Mouse (Mus musculus) kidney, embryonic 16.5 days (tissue): Measurements from ENCODE around the gene Agrp. TPM values are rescaled to one million over a fixed set of nuclear protein-coding genes. Genes with fewer than 3 reads are reported as not detected.

Experiments
- ATAC-seq: fragments of 200-750 bp; cut with Nextera tagmentation; 2 replicates; pipeline ENCODE4 v1.8.0; 2017; ENCODE audit warnings: moderate TSS enrichment; ENCODE audit not compliant: low FRiP score, low TSS enrichment
- H3K27ac ChIP-seq: fragments of 300-500 bp; sonication (generic); 2 replicates; pipeline ENCODE4 v1.5.1; 2014; ENCODE audit warnings: low read length
- H3K27me3 ChIP-seq: fragments of 300-500 bp; sonication (generic); 2 replicates; pipeline ENCODE4 v1.6.1; 2014; ENCODE audit warnings: low read length, control low read depth, mixed read lengths; ENCODE audit not compliant: insufficient read depth
- H3K36me3 ChIP-seq: fragments of 300-500 bp; sonication (generic); 2 replicates; pipeline ENCODE4 v1.6.1; 2014; ENCODE audit warnings: low read length, control low read depth, mixed read lengths; ENCODE audit not compliant: insufficient read depth
- H3K4me1 ChIP-seq: fragments of 300-500 bp; sonication (generic); 2 replicates; pipeline ENCODE4 v1.6.1; 2014; ENCODE audit warnings: low read length, control low read depth, mixed read lengths; ENCODE audit not compliant: insufficient read depth
- H3K4me2 ChIP-seq: fragments of 300-500 bp; sonication (generic); replicated peaks from 2 replicates; pipeline ENCODE4 v1.6.1; 2014; ENCODE audit warnings: low read depth, low read length
- H3K4me3 ChIP-seq: fragments of 300-500 bp; sonication (generic); 2 replicates; pipeline ENCODE4 v1.5.1; 2014; ENCODE audit warnings: mild to moderate bottlenecking, low read length
- H3K9ac ChIP-seq: fragments of 300-500 bp; sonication (generic); replicated peaks from 2 replicates; pipeline ENCODE4 v1.6.1; 2014; ENCODE audit warnings: low read length
- H3K9me3 ChIP-seq: fragments of 300-500 bp; sonication (generic); 2 replicates; pipeline ENCODE4 v1.6.1; 2016; ENCODE audit warnings: low read length, control low read depth
- WGBS: fragments of 180-500 bp; shearing (Covaris S2); extraction: QIAGEN DNeasy Blood & Tissue Kit; methylation state at CpG from one replicate; pipeline ENCODE4 v1.1.7; 2014; 5-methylcytosine and 5-hydroxymethylcytosine counted together
- polyA plus RNA-seq: library from polyadenylated mRNA; unstranded; fragments of >200 nt; fragmentation: Nextera tagmentation; extraction: Ambion mirVana; gene quantifications from 2 replicates; pipeline ENCODE4 v1.2.1, GENCODE M21; 2015

Agrp gene
- polyA plus RNA-seq, 1 experiment from 2014 or later = 0.84 TPM

DNA sequence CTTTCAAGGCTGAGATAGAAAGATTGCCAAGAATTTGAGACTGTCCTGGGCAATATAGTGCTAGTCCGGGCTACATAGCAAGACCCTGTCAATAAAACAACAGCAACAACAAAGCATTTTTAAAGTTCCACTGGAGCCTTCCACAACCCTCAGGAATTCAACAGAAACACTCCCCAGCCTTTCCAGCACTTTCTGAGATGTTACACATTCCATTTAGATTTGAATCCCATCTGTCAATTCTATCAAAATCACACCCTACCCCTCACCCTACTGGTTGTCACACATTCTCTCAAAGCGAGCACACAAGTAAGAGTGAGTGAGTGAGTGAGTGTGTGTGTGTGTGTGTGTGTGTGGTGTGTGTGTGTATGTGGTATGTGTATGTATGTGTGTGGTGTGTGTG, 44.8 kb downstream of the Agrp start:
- Histone ChIP-seq H3K27me3 (no peaks in the 10 kb centered on the region), H3K9me3 (no peaks in the 10 kb centered on the region), H3K4me3 (no peak overlapping the region), H3K4me2 (no peak overlapping the region), H3K4me1 (peaks cover 18% of the 10 kb centered on the region), H3K36me3 (no peaks in the 10 kb centered on the region), H3K27ac (no peak overlapping the region), H3K9ac (no peak overlapping the region)
- no peak for ATAC-seq
- 65% methylated on average over 2 of the region's 2 CpGs for WGBS

DNA sequence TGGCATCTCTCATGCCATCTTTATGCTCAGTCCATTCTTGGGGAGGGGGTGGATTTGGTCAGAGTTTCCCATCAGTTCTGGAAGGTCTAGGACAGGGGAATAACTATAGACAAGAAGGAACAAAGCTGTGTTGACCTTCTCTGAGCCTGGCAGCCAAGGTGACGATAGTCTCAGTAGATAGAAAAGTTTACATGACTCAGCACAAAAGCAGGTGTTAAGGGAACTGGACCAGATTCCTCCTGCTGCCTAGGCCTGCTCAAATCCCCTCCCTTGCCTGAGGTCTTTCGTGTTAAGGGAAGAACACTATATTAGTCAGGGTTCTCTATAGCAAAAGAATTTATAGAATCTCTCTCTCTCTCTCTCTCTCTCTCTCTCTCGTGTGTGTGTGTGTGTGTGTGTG, 57.5 kb downstream of the Agrp start:
- Histone ChIP-seq H3K4me2 (no peak overlapping the region), H3K36me3 (no peaks in the 10 kb centered on the region), H3K4me3 (no peak overlapping the region), H3K9ac (no peak overlapping the region), H3K27me3 (no peaks in the 10 kb centered on the region), H3K27ac (no peak overlapping the region), H3K4me1 (no peaks in the 10 kb centered on the region), H3K9me3 (no peaks in the 10 kb centered on the region)
- WGBS = 72% methylated on average over 3 of the region's 3 CpGs
- no peak for ATAC-seq

- no peaks in the 10 kb centered on the region for H3K4me1 ChIP-seq
- H3K27me3 ChIP-seq = no peaks in the 10 kb centered on the region
- no peaks in the 10 kb centered on the region for H3K9me3 ChIP-seq
- no peak overlapping the region for H3K9ac ChIP-seq
- 47% methylated on average over 3 of the region's 3 CpGs for WGBS
- ATAC-seq = no peak
- H3K36me3 ChIP-seq = no peaks in the 10 kb centered on the region
- no peak overlapping the region for H3K4me2 ChIP-seq
- no peak overlapping the region for H3K4me3 ChIP-seq
- H3K27ac ChIP-seq = no peak overlapping the region
These were observed 61.7 kb downstream of the Agrp start for GRCm38 (mm10) chr8:105575538-105575937.

DNA sequence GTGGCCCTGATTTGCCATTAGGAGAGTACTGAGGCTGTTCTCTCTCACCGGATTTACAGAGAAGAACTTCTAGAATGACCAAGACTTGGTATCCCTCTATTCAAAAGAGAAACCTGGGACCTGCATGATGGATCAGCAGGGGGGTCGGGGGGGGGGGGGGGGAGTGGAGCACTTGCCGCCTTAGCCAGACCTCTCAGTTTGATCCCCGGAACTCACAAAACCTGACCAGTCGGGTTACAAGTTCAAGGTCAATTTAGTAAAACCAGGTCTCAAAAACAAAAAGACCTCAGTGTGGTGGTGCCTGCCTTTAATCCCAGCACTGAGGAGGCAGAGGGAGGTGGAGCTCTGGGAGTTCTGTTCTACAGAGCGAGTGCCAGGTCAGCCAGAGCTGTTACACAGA, 62.5 kb downstream of the Agrp start:
- no peak overlapping the region for H3K4me2 ChIP-seq
- no peak overlapping the region for H3K27ac ChIP-seq
- H3K36me3 ChIP-seq = no peaks in the 10 kb centered on the region
- WGBS = 43% methylated on average over 6 of the region's 6 CpGs
- no peaks in the 10 kb centered on the region for H3K9me3 ChIP-seq
- H3K27me3 ChIP-seq = no peaks in the 10 kb centered on the region
- H3K4me1 ChIP-seq = no peaks in the 10 kb centered on the region
- H3K9ac ChIP-seq = no peak overlapping the region
- no peak overlapping the region for H3K4me3 ChIP-seq
- no peak for ATAC-seq

GRCm38 (mm10) chr8:105573427-105573826, 63.8 kb downstream of the Agrp start:
- no peak for ATAC-seq
- H3K27ac ChIP-seq = no peak overlapping the region

GRCm38 (mm10) chr8:105571810-105572209, 65.4 kb downstream of the Agrp start:
- Histone ChIP-seq H3K9ac (no peak overlapping the region), H3K4me3 (no peak overlapping the region), H3K27ac (no peak overlapping the region), H3K9me3 (no peaks in the 10 kb centered on the region), H3K4me1 (peaks cover 5% of the 10 kb centered on the region), H3K27me3 (no peaks in the 10 kb centered on the region), H3K4me2 (no peak overlapping the region), H3K36me3 (no peaks in the 10 kb centered on the region)
- 85% methylated on average over 9 of the region's 9 CpGs for WGBS
- ATAC-seq = no peak

More at GRCm38 (mm10) chr8:105573427-105573826, 63.8 kb downstream of the Agrp start:
- Histone ChIP-seq H3K4me1 (no peaks in the 10 kb centered on the region), H3K9me3 (no peaks in the 10 kb centered on the region), H3K4me3 (no peak overlapping the region), H3K9ac (no peak overlapping the region), H3K4me2 (no peak overlapping the region), H3K27me3 (no peaks in the 10 kb centered on the region), H3K36me3 (no peaks in the 10 kb centered on the region)

DNA sequence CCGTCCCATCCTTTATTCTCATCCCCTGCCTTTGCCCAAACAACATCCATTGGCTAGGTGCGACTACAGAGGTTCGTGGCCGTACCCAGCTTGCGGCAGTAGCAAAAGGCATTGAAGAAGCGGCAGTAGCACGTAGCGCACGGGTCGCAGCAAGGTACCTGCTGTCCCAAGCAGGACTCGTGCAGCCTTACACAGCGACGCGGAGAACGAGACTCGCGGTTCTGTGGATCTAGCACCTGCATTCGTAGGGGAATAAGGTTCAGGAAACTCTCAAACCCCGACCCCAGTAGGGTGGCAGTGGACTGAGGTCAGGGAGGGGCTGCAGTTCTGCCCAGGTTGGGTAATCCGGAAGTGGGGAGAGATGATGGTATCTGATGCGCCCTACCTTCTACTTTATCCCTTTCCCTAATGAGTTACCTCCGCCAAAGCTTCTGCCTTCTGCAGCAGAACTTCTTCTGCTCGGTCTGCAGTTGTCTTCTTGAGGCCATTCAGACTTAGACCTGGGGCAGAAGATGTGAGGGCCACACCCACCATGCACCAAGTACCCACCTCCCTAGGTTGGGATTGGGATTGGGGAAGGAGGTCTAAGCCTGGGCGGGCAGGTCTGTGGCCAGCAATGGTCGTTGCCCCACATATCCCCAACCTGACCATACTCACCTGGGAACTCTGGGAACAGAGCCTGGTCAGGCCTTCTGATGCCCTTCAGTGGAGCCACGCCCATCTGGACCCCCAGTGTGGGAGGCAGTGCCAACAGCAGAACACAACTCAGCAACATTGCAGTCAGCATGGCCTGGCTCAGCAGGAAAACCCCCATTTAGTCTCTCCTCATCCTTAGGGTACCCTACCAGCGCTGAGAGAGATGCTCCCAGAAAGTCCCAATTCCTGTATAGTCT, 70.2 kb downstream of the Agrp start:
- 24% methylated on average over 27 of the region's 27 CpGs for WGBS
- no peak overlapping the region for H3K27ac ChIP-seq
- no peaks in the 10 kb centered on the region for H3K36me3 ChIP-seq
- peaks cover 18% of the 10 kb centered on the region for H3K4me1 ChIP-seq
- peak; percentile 1; the same call in 1 of the 2 replicates for ATAC-seq
- no peaks in the 10 kb centered on the region for H3K9me3 ChIP-seq
- peak overlapping the region; percentile 72 for H3K9ac ChIP-seq
- H3K4me2 ChIP-seq = peak overlapping the region; percentile 73
- H3K27me3 ChIP-seq = no peaks in the 10 kb centered on the region
- peak overlapping the region; percentile 81 for H3K4me3 ChIP-seq

GRCm38 (mm10) chr8:105565952-105566702, 71.1 kb downstream of the Agrp start, which contains the start of gene Atp6v0d1:
TSS of gene Atp6v0d1 (minus strand) at chr8:105566047.
- Histone ChIP-seq H3K4me1 (peaks cover 18% of the 10 kb centered on the region), H3K36me3 (no peaks in the 10 kb centered on the region), H3K9ac (peak within 1 kb of the TSS; percentile 76), H3K4me3 (peak within 1 kb of the TSS; percentile 81), H3K9me3 (no peaks in the 10 kb centered on the region), H3K27me3 (no peaks in the 10 kb centered on the region), H3K4me2 (peak within 1 kb of the TSS; percentile 73), H3K27ac (peak within 1 kb of the TSS; percentile 80)
- peak; percentile 99 for ATAC-seq
- whole genome bisulfite sequencing = 2% methylated on average over 53 of the region's 53 CpGs

DNA sequence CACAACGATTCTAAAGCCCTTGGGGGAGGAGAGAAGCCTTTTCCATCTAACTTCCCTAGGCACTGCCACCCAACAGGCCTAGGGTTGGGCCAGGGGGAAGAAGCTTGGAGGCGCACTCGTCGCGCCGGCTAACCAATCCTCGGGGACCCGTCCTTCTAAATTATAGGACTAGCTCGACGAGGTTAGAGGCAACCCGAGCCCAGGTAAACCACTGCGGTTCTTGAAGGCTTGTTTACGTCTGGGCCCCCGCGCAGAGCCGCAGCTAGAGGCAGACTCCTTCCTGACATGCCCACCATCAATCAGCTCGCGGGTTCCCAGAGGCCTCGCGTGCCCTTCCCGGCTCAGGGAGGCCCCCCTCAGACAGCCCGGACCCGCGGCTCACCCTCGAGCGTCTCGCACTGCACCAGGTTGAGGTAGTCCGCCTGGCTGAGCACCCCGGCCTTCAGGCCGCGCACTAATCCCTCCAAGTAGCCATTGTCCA, 71.8 kb downstream of the Agrp start:
- Histone ChIP-seq H3K4me3 (peak overlapping the region; percentile 81), H3K9ac (peak overlapping the region; percentile 76), H3K9me3 (no peaks in the 10 kb centered on the region), H3K36me3 (no peaks in the 10 kb centered on the region), H3K27me3 (no peaks in the 10 kb centered on the region), H3K4me1 (peaks cover 18% of the 10 kb centered on the region), H3K4me2 (peak overlapping the region; percentile 73), H3K27ac (peak overlapping the region; percentile 80)
- peak; percentile 78 for ATAC-seq
- under 1% methylated on average over 31 of the region's 31 CpGs for WGBS
